Mouse (Mus musculus) lung, adult 10 weeks (tissue): ENCODE results near the gene Hoxc13. TPM values are rescaled to one million over a fixed set of nuclear protein-coding genes. Genes with fewer than 3 reads are reported as not detected.

ENCODE experiments used
- polyA plus RNA-seq: library from polyadenylated mRNA; stranded (reverse); fragments of 350-450 nt; fragmentation: Illumina TruSeq; extraction: RNeasy Lipid Tissue Mini Kit (QIAGEN cat#74804); gene quantifications from one replicate; pipeline ENCODE4 v1.2.3, GENCODE M21; 2014; ENCODE audit warnings: low read depth, low replicate concordance; ENCODE audit not compliant: insufficient read depth

Hoxc13 gene
- polyA plus RNA-seq = not detected

DNA sequence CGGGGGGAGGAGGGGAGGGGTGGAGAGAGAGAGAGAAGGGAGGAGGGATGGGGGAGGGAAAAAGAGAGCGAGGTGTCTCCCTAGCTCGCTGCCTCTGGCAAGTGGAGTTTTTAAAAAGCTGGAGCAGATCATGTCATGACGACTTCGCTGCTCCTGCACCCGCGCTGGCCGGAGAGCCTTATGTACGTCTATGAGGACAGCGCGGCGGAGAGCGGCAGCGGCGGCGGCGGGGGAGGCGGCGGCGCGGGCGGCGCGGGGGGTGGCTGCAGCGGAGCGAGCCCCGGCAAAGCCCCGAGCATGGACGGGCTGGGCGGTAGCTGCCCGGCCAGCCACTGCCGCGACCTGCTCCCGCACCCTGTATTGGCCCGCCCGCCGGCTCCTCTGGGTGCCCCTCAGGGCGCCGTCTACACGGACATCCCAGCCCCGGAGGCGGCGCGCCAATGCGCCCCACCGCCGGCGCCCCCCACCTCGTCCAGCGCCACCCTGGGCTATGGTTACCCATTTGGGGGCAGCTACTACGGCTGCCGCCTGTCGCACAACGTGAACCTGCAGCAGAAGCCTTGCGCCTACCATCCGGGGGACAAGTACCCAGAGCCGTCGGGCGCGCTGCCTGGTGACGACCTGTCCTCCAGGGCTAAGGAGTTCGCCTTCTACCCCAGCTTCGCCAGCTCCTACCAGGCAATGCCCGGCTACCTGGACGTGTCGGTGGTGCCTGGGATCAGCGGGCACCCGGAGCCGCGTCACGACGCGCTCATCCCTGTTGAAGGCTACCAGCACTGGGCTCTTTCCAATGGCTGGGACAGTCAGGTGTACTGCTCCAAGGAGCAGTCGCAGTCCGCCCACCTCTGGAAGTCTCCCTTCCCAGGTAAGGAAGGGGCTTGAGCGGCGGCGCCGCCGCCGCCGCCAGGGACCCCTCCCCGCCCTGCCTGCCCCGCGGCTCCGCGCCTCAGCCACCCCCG is at the start of gene Hoxc13:
Gene Hoxc13 (plus strand): TSS at position 51 of the 959 bp plus-strand sequence.

DNA sequence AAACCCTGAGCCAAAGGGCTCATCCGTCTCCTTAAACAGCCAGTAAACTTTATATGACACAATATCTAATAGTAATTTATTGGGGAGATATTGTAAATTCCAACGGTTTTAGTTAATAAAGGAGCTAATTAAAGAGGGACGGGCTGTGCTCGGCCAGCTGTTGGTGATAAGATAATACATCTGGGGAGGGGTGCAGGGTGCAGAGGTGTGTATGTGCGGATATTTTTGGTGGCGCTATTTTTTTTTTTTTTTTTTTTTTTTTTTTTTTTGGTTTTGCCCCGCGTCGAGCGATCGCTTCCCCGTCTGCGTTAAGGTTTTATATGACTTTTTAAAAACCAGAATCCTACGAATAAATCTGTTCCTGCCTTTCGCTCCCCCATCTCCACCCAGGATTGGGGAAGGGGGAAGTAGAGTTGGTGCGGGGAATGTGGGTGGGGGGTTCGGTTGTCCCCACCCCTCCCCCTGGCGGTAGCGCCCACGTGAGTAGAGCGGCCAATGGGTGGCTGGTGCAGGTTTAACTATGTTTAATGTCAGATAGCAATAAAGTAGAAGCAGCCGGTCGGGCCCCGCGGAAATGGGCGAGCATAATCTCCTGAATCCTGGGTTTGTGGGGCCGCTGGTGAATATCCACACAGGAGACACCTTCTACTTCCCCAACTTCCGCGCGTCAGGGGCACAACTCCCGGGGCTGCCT is 15.5 kb downstream of the Hoxc13 start, which contains the start of gene Hoxc12:
Gene Hoxc12 (plus strand): TSS at position 479 of the 694 bp plus-strand sequence.

DNA sequence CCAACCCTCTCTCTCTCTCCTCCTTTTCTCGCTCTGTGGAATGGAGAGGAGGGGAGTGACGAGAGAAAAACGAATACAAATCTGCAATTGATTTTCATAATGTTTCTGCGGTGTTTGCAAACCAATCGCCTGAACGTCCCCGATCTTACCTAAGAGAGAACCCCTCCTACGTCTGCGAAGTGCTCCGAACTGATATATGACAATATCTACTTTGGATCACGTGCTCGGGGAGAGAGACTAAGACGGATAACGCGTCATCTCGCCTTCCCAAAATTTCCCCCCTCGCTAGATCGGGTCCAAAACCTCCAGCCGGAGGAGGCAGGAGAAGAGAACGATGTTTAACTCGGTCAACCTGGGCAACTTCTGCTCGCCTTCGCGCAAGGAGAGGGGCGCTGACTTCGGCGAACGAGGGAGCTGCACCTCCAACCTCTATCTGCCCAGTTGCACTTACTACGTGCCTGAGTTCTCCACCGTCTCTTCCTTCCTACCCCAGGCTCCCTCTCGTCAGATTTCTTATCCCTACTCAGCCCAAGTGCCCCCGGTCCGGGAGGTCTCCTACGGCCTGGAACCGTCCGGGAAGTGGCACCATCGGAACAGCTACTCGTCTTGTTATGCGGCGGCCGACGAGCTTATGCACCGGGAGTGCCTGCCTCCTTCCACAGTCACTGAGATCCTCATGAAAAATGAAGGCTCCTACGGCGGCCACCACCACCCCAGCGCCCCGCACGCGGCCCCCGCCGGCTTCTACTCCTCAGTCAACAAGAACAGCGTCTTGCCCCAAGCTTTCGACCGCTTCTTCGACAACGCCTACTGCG is 33.5 kb downstream of the Hoxc13 start, which contains the start of gene Hoxc11:
Gene Hoxc11 (plus strand): TSS at position 236 of the 815 bp plus-strand sequence.

GRCm38 (mm10) chr15:102966776-102967311 is 45.9 kb downstream of the Hoxc13 start, which contains the start of gene Hoxc10:
TSS of gene Hoxc10 (plus strand) at chr15:102966796.

GRCm38 (mm10) chr15:102967312-102967510 is 46.3 kb downstream of the Hoxc13 start, which contains the start of gene Hoxc5:
TSS of gene Hoxc5 (plus strand) at chr15:102967443.

GRCm38 (mm10) chr15:102976171-102976570 is 55.3 kb downstream of the Hoxc13 start, which contains the start of gene Hoxc9:
TSS of gene Hoxc9 (plus strand) at chr15:102976439.

Other genes starting within 250 kb of the Hoxc13 start
- gene Atp5g2, start 248.8 kb upstream of the Hoxc13 start, polyA plus RNA-seq = 300 TPM
- gene Calcoco1, start 198.9 kb upstream of the Hoxc13 start, polyA plus RNA-seq = 44.1 TPM
- gene Hoxc12, start 15.7 kb downstream of the Hoxc13 start, polyA plus RNA-seq = not detected
- not detected for gene Hoxc11, start 33.3 kb downstream of the Hoxc13 start, polyA plus RNA-seq
- gene Hoxc10, start 45.7 kb downstream of the Hoxc13 start, polyA plus RNA-seq = not detected
- gene Hoxc5, start 46.3 kb downstream of the Hoxc13 start, polyA plus RNA-seq = 0.30 TPM
- not detected for gene Hoxc9, start 55.3 kb downstream of the Hoxc13 start, polyA plus RNA-seq
- not detected for gene Hoxc8, start 69.5 kb downstream of the Hoxc13 start, polyA plus RNA-seq
- gene Hoxc6, start 77.2 kb downstream of the Hoxc13 start, polyA plus RNA-seq = not detected
- 0.11 TPM for gene Hoxc4, start 97.8 kb downstream of the Hoxc13 start, polyA plus RNA-seq
- 6.3 TPM for gene Smug1, start 246.0 kb downstream of the Hoxc13 start, polyA plus RNA-seq